Mouse (Mus musculus): Measurements from ENCODE around the gene Szt2.

DNA sequence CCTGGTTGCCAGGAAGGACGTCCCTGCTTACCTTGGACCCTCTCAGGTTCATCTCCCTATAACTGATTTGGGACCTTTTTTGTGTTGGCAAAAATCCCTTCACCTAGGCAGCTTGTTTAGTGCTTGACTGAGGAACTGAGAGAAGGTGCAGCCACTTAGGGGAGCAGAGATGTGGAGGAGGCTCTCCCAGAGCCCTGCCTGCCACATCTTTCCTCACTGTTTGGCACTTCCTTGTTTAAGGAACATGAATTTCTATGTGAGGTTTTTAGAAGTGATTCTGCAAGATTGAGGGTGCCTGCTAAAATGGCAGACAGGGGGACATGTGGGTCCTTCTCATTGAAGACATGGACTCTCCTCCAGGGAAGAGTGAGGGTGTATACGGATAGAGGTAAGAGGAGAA is 58.2 kb downstream of the Szt2 start:
- TF ChIP-seq CTCF (IDR thresholded peaks at IDR 0.05; ENCODE audit: low read depth) (no peak), EP300 (IDR thresholded peaks at IDR 0.05; ENCODE audit: low read depth) (no peak)
